Mouse (Mus musculus) frontal cortex, adult (tissue): ENCODE data around the gene Gm10721.
"Not testable (repeated sequence)": the region's sequence is repeated elsewhere in the genome, so short reads cannot be mapped to it uniquely, and the experiment has no call there.

Experiments
- ATAC-seq: cut with Nextera tagmentation; 2 replicates; pipeline ENCODE4 v1.9.2; 2017; ENCODE audit warnings: mild to moderate bottlenecking, moderate library complexity, mixed read lengths; ENCODE audit not compliant: low TSS enrichment

Gm10721 gene

GRCm38 (mm10) chr9:3025653-3026052, 12.7 kb downstream of the Gm10721 start:
- not testable (repeated sequence) for ATAC-seq

- not testable (repeated sequence) for ATAC-seq
Observed at GRCm38 (mm10) chr9:3026136-3026535, 13.2 kb downstream of the Gm10721 start.

DNA sequence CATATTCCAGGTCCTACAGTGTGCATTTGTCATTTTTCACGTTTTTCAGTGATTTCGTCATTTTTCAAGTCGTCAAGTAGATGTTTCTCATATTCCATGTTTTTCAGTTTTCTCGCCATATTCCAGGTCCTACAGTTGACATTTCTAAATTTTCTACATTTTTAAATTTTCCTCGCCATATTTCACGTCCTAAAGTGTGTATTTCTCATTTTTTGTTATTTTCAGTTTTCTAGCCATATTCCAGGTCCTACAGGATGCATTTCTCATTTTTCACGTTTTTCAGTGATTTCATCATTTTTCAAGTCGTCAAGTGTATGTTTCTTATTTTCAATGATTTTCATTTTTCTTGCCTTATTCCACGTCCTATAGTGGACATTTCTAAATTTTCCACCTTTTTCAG, 13.8 kb downstream of the Gm10721 start:
- not testable (repeated sequence) for ATAC-seq

DNA sequence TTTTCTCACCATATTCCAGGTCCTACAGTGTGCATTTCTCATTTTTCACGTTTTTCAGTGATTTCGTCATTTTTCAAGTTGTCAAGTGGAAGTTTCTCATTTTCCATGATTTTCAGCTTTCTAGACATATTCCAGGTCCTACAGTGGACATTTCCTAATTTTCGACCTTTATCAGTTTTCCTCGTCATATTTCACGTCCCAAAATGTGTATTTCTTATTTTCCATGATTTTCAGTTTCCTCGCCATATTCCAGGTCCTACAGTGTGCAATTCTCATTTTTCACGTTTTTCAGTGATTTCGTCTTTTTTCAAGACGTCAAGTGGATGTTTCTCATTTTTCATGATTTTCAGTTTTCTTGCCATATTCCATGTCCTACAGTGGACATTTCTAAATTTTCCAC, 14.3 kb downstream of the Gm10721 start:
- ATAC-seq: not testable (repeated sequence)

GRCm38 (mm10) chr9:3029276-3030000, 16.5 kb downstream of the Gm10721 start:
- not testable (repeated sequence) for ATAC-seq

- not testable (repeated sequence) for ATAC-seq
Observed at GRCm38 (mm10) chr9:3030677-3031318, 17.9 kb downstream of the Gm10721 start.

DNA sequence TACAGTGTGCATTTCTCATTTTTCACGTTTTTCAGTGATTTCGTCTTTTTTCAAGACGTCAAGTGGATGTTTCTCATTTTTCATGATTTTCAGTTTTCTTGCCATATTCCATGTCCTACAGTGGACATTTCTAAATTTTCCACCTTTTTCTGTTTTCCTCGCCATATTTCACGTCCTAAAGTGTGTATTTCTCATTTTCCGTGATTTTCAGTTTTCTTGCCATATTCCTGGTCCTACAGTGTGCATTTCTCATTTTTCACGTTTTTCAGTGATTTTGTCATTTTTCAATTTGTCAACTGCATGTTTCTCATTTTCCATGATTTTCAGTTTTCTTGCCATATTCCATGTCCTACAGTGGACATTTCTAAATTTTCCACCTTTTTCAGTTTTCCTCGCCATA, 21.4 kb downstream of the Gm10721 start, which contains the start of gene Gm17535:
TSS of gene Gm17535 (plus strand) at position 301 of the 400 bp plus-strand sequence.
- ATAC-seq: not testable (repeated sequence)

- not testable (repeated sequence) for ATAC-seq
Observed at GRCm38 (mm10) chr9:3036577-3036976, 23.6 kb downstream of the Gm10721 start, which contains the start of gene Gm10715. Gene Gm10715 (plus strand): TSS chr9:3036877.

DNA sequence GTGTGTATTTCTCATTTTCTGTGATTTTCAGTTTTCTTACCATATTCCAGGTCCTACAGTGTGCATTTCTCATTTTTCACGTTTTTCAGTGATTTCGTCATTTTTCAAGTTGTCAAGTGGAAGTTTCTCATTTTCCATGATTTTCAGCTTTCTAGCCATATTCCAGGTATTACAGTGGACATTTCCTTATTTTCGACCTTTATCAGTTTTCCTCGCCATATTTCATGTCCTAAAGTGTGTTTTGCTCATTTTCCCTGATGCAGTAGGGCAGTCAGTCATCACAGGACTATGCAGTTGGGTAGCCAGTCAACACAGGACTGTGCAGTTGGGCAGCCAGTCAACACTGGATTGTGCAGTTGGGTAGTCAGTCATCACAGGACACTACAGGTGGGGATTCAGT, 25.2 kb downstream of the Gm10721 start:
- ATAC-seq: not testable (repeated sequence)
